In genomic region chr11:3895458-3895857, GRCm38 (mm10) we compare ENCODE assay signal across 9 mouse cellular contexts. TPM values are rescaled to one million over a fixed set of nuclear protein-coding genes. Genes with fewer than 3 reads are reported as not detected.
DNase-seq lines count a peak whose midpoint lies in the region; ATAC-seq and TF ChIP-seq lines count a peak whose summit lies in the region.
"Had no signal": no experiment of that assay in that cellular context is flagged by ENCODE, and none has a peak within 500 bp of the region (broad histone marks: within the 10 kb centered on the region; RNA-seq: fewer than 3 reads in every experiment).

No protein-coding gene starts in this region.

- peak overlapping the region; percentile 77 for H3K9ac ChIP-seq in heart, embryonic 11.5 days (ENCODE audit: low read depth, low read length)
- peak overlapping the region; percentile 57 for H3K9ac ChIP-seq in ES-E14 (ENCODE audit: insufficient read depth, low read depth, low read length, poor library complexity, severe bottlenecking)
- H3K9ac ChIP-seq in hindbrain, embryonic 11.5 days (ENCODE audit: low read depth, low read length): peak overlapping the region; percentile 68

- H3K27me3 ChIP-seq in heart, embryonic 11.5 days (ENCODE audit: control insufficient read depth, insufficient read depth, low read length): no peaks in the 10 kb centered on the region
- no peaks in the 10 kb centered on the region for H3K27me3 ChIP-seq in hindbrain, embryonic 11.5 days (ENCODE audit: control insufficient read depth, insufficient read depth, low read length)

- no peak for DNase-seq in heart, adult 8-10 months (ENCODE audit: low spot score)
- no peak for DNase-seq in ES-E14 (ENCODE audit: low read depth, low spot score)
- DNase-seq in hindbrain, embryonic 11.5 days (ENCODE audit: low spot score): no peak
- DNase-seq in frontal cortex, postnatal 14 days (ENCODE audit: low spot score in 2 of 2): no peak
- DNase-seq in testis, postnatal 14 days (ENCODE audit: low spot score): no peak
- no peak for DNase-seq in right cerebral cortex, adult 2 months (ENCODE audit: low spot score in 2 of 2)

- peak overlapping the region; percentile 76 for H3K27ac ChIP-seq in heart, embryonic 11.5 days (ENCODE audit: low read depth, low read length)
- no peak overlapping the region for H3K27ac ChIP-seq in ES-E14 (ENCODE audit: insufficient read depth, low read depth, low read length, poor library complexity, severe bottlenecking)
- peak overlapping the region; percentile 79 for H3K27ac ChIP-seq in hindbrain, embryonic 11.5 days (ENCODE audit: low read depth, low read length)

- 5% methylated on average over 10 of the region's 10 CpGs for WGBS in heart, embryonic 11.5 days (ENCODE audit: insufficient replicate concordance)
- 6% methylated on average over 10 of the region's 10 CpGs for WGBS in hindbrain, embryonic 11.5 days

- H3K4me1 ChIP-seq in heart, embryonic 11.5 days (ENCODE audit: control insufficient read depth, insufficient read depth, low read length): peaks cover 4% of the 10 kb centered on the region; the same call in 1 of the 2 replicates
- no peaks in the 10 kb centered on the region for H3K4me1 ChIP-seq in ES-E14 (ENCODE audit: control insufficient read depth in 2 of 2, insufficient read depth in 2 of 2, low read length in 2 of 2, poor library complexity in 1 of 2)
- no peaks in the 10 kb centered on the region; the same call in 1 of the 2 replicates for H3K4me1 ChIP-seq in hindbrain, embryonic 11.5 days (replicated peaks; ENCODE audit: control insufficient read depth, insufficient read depth, low read length)

- H3K4me2 ChIP-seq in heart, embryonic 11.5 days: peak overlapping the region; percentile 88
- peak overlapping the region; percentile 62 for H3K4me2 ChIP-seq in hindbrain, embryonic 11.5 days (replicated peaks; ENCODE audit: low read depth, low read length)

- H3K9me3 ChIP-seq in heart, embryonic 11.5 days (replicated peaks; ENCODE audit: control insufficient read depth, low read length): no peaks in the 10 kb centered on the region
- H3K9me3 ChIP-seq in ES-E14 (ENCODE audit: control insufficient read depth, insufficient read depth, low read depth, low read length): no peaks in the 10 kb centered on the region
- H3K9me3 ChIP-seq in hindbrain, embryonic 11.5 days (ENCODE audit: control insufficient read depth, low read length): no peaks in the 10 kb centered on the region

- in situ Hi-C loops in ES-E14 (cut with MboI; ENCODE audit: low sequenced_read_pairs in 2 of 2, unreplicated experiment in 2 of 2): no loop called here

- H3K4me3 ChIP-seq in heart, embryonic 11.5 days (ENCODE audit: low read depth, low read length): peak overlapping the region; percentile 59
- peak overlapping the region; percentile 66 to 79 for H3K4me3 ChIP-seq in ES-E14 (ENCODE audit: insufficient read depth in 1 of 2, low read depth in 1 of 2, low read length in 2 of 2, poor library complexity in 1 of 2, severe bottlenecking in 1 of 2)
- H3K4me3 ChIP-seq in hindbrain, embryonic 11.5 days (ENCODE audit: low read depth, low read length): peak overlapping the region; percentile 49

- ATAC-seq in heart, embryonic 11.5 days (replicated peaks; ENCODE audit: insufficient number of reproducible peaks, low FRiP score, low TSS enrichment): no peak
- no peak for ATAC-seq in hindbrain, embryonic 11.5 days (ENCODE audit: low FRiP score)
- ATAC-seq in megakaryocyte, adult 5-6 weeks (ENCODE audit: poor library complexity, severe bottlenecking): 0 out of 2 replicates have a peak, but pooled peaks have one; percentile 0

- 0 out of 2 replicates have a peak, but pooled peaks cover 5% of the 10 kb centered on the region for H3K36me3 ChIP-seq in heart, embryonic 11.5 days (ENCODE audit: control insufficient read depth, insufficient read depth, low read length)
- peaks cover 3% of the 10 kb centered on the region; the same call in 1 of the 2 replicates for H3K36me3 ChIP-seq in ES-E14 (ENCODE audit: control insufficient read depth, insufficient read depth, low read length, poor library complexity, severe bottlenecking)
- H3K36me3 ChIP-seq in hindbrain, embryonic 11.5 days (ENCODE audit: control insufficient read depth, insufficient read depth, low read length): peaks cover 2% of the 10 kb centered on the region; the same call in 1 of the 2 replicates

TF ChIP-seq in ES-E14, 5 proteins besides CTCF, POLR2A, EP300 and RAD21:
- TF ChIP-seq HCFC1 (IDR thresholded peaks at IDR 0.05; ENCODE audit: borderline replicate concordance, insufficient read depth, low read length) (no peak), MAFK (IDR thresholded peaks at IDR 0.05; ENCODE audit: insufficient read depth, low read depth, low read length) (no peak), ZNF384 (IDR thresholded peaks at IDR 0.05; ENCODE audit: low read depth, low read length) (no peak), ZC3H11A (IDR thresholded peaks at IDR 0.05; ENCODE audit: borderline replicate concordance, low read depth, low read length) (no peak), CHD2 (IDR thresholded peaks at IDR 0.05; ENCODE audit: low read depth, low read length) (no peak)

RNA-seq across cellular contexts. Expression of gene Dusp18, which starts 0.4 kb away (rescaled TPM):
- 11.9 and 12.2 TPM in 2 replicates for polyA plus RNA-seq in heart, embryonic 11.5 days (2014; fragmentation: Nextera tagmentation; extraction: Ambion mirVana)
- total RNA-seq in heart, adult 8-10 months (2022): 10 to 100 TPM; 31.5 to 52.7 (median 36.9) TPM
- 1.3 and 1.4 TPM in 2 replicates for total RNA-seq in ES-E14 (2012; rRNA removed)
- 21.6 and 28.0 TPM in 2 replicates for polyA plus RNA-seq in hindbrain, embryonic 11.5 days (2014; fragmentation: Nextera tagmentation; extraction: Ambion mirVana)
- 0.41 and 0.49 TPM in 2 replicates for total RNA-seq in megakaryocyte, adult 5-6 weeks (2015)
- total RNA-seq in megakaryocyte, adult 5-6 weeks (2017): 0.08 and 0.44 TPM in 2 replicates

RNA-seq across cellular contexts. Expression of gene 4921536K21Rik, which starts 0.6 kb away (rescaled TPM):
- not detected in 2 replicates for polyA plus RNA-seq in heart, embryonic 11.5 days (2014; fragmentation: Nextera tagmentation; extraction: Ambion mirVana)
- total RNA-seq in heart, adult 8-10 months (2022): under 1 TPM; 0.57 to 0.91 (median 0.60) TPM
- total RNA-seq in ES-E14 (2012; rRNA removed): 0.21 and 0.22 TPM in 2 replicates
- polyA plus RNA-seq in hindbrain, embryonic 11.5 days (2014; fragmentation: Nextera tagmentation; extraction: Ambion mirVana): 0.27 and 1.2 TPM in 2 replicates
- total RNA-seq in megakaryocyte, adult 5-6 weeks (2015): 0.09 TPM in 1 of 2 replicates, not detected in the other
- total RNA-seq in megakaryocyte, adult 5-6 weeks (2017): 0.15 TPM in 1 of 2 replicates, not detected in the other

RNA-seq across cellular contexts. Expression of gene Slc35e4, which starts 19.0 kb away (rescaled TPM):
- 2.9 and 3.0 TPM in 2 replicates for polyA plus RNA-seq in heart, embryonic 11.5 days (2014; fragmentation: Nextera tagmentation; extraction: Ambion mirVana)
- total RNA-seq in heart, adult 8-10 months (2022): 1 to 10 TPM; 3.1 to 5.5 (median 4.3) TPM
- 13.9 and 18.2 TPM in 2 replicates for total RNA-seq in ES-E14 (2012; rRNA removed)
- polyA plus RNA-seq in hindbrain, embryonic 11.5 days (2014; fragmentation: Nextera tagmentation; extraction: Ambion mirVana): 4.0 and 4.4 TPM in 2 replicates
- total RNA-seq in megakaryocyte, adult 5-6 weeks (2015): 4.0 and 4.1 TPM in 2 replicates
- 7.4 and 7.9 TPM in 2 replicates for total RNA-seq in megakaryocyte, adult 5-6 weeks (2017)

RNA-seq across cellular contexts. Expression of gene Osbp2, which starts 31.8 kb away (rescaled TPM):
- polyA plus RNA-seq in heart, embryonic 11.5 days (2014; fragmentation: Nextera tagmentation; extraction: Ambion mirVana): 0.13 and 0.23 TPM in 2 replicates
- 10 to 100 TPM; 17.0 to 22.2 (median 20.1) TPM for total RNA-seq in heart, adult 8-10 months (2022)
- 0.27 and 0.37 TPM in 2 replicates for total RNA-seq in ES-E14 (2012; rRNA removed)
- polyA plus RNA-seq in hindbrain, embryonic 11.5 days (2014; fragmentation: Nextera tagmentation; extraction: Ambion mirVana): 1.5 and 1.8 TPM in 2 replicates
- 0.25 TPM in 1 of 2 replicates, not detected in the other for total RNA-seq in megakaryocyte, adult 5-6 weeks (2015)
- not detected in 2 replicates for total RNA-seq in megakaryocyte, adult 5-6 weeks (2017)
- total RNA-seq: neutrophil, adult 5-6 weeks had no signal

RNA-seq across cellular contexts. Expression of gene Tcn2, which starts 36.5 kb away (rescaled TPM):
- 71.2 and 72.5 TPM in 2 replicates for polyA plus RNA-seq in heart, embryonic 11.5 days (2014; fragmentation: Nextera tagmentation; extraction: Ambion mirVana)
- 10 to 100 TPM; 43.0 to 46.5 (median 44.3) TPM for total RNA-seq in heart, adult 8-10 months (2022)
- total RNA-seq in ES-E14 (2012; rRNA removed): 32.4 and 44.3 TPM in 2 replicates
- polyA plus RNA-seq in hindbrain, embryonic 11.5 days (2014; fragmentation: Nextera tagmentation; extraction: Ambion mirVana): 32.8 and 38.8 TPM in 2 replicates
- 108 and 109 TPM in 2 replicates for total RNA-seq in megakaryocyte, adult 5-6 weeks (2015)
- total RNA-seq in megakaryocyte, adult 5-6 weeks (2017): 57.0 and 66.9 TPM in 2 replicates

Comparison
In these comparisons a context has a peak if more than half of its experiments do, and no peak if none do; other contexts are left out.
1. RNA of gene Dusp18, which starts 0.4 kb away (total RNA-seq): 31.5 to 52.7 TPM in heart, adult 8-10 months; 1.3 to 1.4 TPM in ES-E14 and 0.08 to 0.49 TPM in megakaryocyte, adult 5-6 weeks; every median in the first group is over 10 times any median in the second.
2. Peak in every context shown above with its lines, with median percentiles within 50 percentile points of each other: H3K4me3 ChIP-seq and H3K9ac ChIP-seq.